Mouse (Mus musculus) liver, embryonic 14.5 days (tissue): ENCODE measurements around the gene Tango6.
A peak's percentile ranks its signal among the peaks of the same experiment; 100 is the strongest.

Experiments
- CTCF ChIP-seq: IDR thresholded peaks from 2 replicates; pipeline ENCODE4 v1.5.1; 2016; ENCODE audit warnings: antibody characterized with exemption, low read depth, control low read depth
- EP300 ChIP-seq: IDR thresholded peaks from 2 replicates; pipeline ENCODE4 v1.6.1; 2016; ENCODE audit warnings: antibody characterized with exemption, low read depth

DNA sequence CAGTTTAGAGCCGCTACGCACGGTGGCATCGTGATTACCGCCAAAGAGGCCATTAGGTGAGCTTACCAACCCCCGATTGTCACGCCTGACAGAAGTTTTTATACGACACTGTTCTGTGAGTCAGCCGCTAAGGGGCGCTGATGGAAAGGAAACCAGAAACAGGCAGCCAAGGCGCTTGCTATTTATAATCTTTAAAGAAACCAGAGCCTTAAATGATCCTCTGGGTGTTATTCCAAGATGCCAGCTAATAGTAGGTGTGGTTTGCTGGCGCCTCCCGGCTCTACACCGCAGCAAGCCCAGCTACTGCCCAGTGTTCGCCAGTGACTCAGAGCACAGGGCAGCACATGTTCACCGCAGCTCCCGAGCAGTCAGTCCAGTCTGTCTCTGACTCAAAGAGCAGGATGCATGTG, 35.2 kb downstream of the Tango6 start:
- TF ChIP-seq CTCF (peak; percentile 63), EP300 (no peak)
